Mouse (Mus musculus) NIH3T3 (cell line): Measurements from ENCODE around the gene Fry.
A peak's percentile ranks its signal among the peaks of the same experiment; 100 is the strongest.

Experiments
- DNase-seq: peaks from one replicate; pipeline ENCODE4 v3.0.0-alpha.2; 2012; ENCODE audit warnings: low read depth

Fry gene

DNA sequence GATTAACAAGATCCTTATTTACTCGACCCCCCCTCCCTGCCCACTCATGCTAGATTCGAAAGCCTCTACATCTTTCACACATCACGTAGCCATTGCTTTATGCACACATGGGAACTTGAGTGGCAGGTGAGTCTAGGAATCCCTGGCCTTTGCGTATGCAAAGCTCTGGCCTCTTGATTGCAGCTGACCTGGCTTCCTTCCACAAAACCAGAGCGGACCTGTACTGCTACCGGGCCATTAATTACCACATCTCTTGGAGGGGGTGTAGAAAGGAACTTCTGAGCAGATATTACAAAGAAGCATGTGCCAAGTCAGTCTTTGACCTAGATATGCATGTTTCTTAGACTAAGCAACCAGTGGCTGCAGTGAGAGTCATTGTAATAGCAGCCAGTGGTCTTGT lies 55.4 kb downstream of the Fry start:
- DNase-seq: no peak

DNA sequence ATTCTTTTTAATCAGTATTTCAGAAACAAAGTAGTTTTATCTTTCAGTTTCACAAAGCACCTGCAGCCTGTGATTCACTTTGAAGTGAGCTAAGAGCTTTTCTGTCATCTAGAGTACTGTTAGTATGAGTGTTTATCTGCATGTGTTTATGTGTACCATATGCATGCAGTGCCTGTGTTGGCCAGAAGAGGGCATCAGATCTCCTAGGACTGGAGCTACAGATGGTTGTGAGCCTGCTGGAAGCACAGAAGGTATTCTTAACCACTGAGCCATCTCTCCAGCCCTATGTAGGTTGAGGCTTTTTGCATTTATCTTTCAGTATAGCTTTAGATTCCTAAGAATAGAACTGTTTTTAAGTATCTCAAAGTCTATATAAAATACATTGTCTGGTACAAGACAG lies 56.5 kb downstream of the Fry start:
- no peak for DNase-seq

DNA sequence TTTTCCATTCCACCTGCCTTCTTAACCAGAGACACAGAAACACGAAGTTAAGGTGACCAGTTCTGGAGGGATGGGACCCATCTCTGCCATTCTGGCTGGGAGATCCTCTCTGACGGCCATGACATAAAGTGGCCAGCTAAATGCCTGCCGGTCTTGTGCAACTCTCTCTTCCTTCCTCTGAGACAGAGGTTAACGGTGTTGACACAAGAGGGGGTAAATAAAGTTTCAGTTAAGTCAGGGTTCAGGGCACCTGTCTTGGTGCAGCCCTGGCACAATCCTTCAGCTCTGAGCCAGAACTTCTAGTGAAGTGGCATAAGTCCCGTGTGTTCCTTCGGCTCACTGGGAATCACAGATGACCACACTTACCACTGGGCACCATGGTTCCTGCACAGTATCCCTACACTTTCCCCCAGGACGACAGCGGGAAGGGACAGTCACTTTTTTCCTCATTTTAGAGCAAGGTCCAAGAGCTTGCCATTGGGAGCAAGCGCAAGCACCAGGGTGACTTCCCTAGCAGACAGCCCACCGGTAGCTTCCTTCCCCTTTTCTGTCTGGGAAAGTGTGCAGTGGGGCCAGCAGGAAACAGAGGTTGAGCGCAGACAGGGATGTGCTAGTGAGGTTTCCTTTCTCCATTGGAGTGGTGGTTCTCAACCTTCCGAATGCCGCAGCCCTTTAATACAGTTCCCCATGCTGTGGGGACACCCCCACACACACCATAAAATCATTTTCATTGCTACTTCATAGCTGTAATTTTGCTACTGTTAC lies 58.0 kb downstream of the Fry start:
- no peak for DNase-seq

DNA sequence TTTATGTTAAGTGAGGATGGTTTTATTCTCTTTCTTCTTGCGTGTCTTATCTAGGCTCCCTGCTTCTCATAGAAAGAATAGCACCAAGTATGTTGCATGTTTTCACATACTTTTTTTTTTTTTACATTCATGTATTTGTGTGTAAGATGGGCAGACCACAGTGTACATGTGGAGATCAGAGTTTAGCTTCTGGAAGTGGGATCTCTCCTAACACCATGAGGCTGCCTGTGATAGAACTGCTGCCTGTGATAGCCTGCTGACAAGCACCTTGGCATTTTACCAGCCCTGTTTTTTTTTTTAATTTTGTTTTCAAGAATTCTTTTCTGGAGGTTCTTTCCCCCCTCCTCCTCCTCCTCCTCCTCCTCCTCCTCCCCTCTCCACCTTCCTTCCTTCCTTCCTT lies 59.3 kb downstream of the Fry start:
- no peak for DNase-seq

DNA sequence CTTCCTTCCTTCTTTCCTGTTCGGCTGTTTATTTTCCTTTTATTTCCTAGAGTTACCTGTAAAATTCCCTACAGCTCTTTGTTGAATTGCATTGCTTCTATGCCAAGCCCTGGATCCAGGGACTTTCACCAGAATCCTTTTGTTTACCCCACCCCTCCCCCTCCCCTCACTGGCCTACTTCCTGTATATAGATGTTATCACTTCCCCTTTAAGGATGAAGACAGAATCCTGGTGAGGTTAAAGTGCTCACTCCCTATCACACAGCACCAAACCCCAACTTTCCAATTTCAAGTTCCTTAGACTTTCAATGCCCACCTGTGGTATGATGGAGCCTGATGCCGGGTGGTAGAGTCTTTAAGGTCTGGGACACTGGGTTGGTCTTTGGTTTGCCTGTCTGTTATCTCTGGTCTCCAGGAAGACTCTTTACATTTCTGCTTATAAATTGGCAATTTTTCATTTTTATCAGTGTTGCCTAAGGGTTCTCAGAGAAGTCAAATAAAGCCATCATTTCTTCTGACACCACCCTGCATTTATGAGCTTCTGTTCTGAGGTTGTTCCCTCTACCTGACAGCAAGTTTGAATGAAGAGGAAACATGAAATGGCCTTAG lies 59.9 kb downstream of the Fry start:
- no peak for DNase-seq

DNA sequence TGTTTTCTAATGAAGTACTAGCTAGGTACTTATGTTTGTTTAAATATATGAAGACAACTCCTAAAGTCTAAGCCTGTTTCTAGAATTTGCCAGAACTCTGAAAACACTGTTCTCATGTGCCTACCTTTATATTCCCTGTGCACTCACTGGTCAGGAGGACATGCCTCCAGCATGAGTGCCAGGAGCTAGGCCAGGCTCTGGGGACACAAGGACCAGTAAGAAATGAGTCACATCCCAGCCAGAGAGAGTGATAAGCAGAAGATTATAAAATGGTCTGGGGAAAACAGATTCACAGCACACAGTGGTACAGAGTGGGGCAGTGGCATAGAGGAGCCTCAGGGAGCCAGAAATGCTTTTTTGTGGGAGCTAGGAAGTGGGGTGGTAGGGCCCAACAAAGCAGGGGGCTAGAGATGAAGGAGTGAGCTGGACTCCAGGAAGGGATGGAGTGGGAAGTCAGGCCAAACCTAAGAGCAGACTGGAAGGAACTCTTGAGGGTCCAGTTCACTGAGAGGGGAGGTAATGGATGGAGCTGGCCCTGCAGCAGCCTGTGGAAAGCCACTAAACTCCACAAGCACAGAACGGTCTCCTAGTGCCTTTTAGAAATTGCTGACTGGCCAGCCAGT lies 62.7 kb downstream of the Fry start:
- DNase-seq: no peak

DNA sequence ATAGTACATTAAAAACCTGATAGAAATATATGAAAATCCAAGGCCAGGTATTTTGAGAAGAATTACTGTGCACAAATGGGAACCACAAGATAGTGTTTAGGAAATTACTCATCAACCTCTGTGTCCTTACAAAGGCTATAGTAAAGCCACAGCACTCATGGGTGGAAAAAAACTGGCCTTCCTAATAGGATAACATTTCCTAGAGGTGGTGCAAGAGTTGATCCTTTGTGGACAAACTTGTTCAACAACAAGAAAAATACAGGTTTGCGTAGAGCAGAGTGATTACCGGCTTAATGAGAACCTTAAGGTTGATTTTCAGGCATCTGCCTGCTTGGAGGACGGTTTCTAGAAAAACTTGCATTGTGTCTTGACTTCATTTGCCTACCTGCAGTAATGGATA lies 66.5 kb downstream of the Fry start:
- DNase-seq: no peak

DNA sequence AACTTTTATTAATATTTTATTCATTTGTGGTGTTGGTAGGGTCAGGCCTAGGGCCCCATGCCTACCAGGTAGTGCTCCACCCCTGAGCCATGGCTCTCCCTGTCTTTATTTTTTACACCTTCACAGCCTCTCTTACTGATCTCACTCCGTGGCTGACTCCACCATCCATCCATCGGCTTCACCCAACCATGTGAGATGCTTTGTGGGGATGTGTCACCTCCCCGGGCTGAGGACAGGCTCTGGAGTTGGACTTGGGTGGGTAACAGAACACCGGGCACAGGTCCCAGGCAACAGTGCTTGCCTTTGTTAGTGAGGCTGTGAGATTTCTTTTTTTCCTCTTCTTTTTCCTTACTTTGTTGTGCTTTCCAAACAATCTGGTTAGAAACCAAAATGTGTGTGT lies 67.7 kb downstream of the Fry start:
- no peak for DNase-seq

DNA sequence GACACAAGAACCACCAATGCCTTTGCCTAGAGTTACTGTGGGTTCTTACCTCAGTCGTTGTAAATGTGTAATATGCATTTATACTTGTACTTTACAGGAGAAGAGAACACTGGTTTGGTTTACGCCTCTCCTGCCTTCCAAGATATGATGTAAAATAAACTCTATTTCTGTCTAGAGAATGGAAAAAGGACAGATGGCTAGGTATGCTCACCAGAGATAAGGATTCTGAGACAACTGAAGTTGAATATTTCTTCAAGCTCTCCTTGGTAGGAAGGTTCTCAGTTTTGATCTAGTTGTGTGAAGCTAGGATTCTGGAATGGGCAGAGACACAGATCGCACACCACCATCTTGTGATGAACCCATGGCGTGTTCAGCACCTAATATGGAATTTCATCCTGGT lies 68.2 kb downstream of the Fry start:
- no peak for DNase-seq

DNA sequence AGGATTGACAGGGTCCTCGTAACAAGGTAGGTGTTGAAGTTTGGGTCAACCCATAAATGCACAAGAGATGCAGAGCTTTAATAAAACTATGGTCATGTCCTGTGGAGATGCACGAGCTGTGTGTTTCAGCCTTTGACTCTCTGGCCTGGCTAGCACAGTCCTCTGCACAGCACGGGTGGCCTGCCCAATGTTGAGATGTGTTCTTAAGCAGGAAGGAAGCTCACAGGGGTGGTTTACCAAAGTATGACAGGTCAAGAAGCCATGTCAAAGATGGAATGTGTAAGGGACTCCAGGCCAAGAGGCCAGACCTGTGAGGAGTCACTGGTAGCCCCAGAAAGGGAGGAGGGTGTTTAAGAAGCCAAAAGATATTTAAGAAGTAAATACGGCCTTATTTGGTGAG lies 69.6 kb downstream of the Fry start:
- no peak for DNase-seq

DNA sequence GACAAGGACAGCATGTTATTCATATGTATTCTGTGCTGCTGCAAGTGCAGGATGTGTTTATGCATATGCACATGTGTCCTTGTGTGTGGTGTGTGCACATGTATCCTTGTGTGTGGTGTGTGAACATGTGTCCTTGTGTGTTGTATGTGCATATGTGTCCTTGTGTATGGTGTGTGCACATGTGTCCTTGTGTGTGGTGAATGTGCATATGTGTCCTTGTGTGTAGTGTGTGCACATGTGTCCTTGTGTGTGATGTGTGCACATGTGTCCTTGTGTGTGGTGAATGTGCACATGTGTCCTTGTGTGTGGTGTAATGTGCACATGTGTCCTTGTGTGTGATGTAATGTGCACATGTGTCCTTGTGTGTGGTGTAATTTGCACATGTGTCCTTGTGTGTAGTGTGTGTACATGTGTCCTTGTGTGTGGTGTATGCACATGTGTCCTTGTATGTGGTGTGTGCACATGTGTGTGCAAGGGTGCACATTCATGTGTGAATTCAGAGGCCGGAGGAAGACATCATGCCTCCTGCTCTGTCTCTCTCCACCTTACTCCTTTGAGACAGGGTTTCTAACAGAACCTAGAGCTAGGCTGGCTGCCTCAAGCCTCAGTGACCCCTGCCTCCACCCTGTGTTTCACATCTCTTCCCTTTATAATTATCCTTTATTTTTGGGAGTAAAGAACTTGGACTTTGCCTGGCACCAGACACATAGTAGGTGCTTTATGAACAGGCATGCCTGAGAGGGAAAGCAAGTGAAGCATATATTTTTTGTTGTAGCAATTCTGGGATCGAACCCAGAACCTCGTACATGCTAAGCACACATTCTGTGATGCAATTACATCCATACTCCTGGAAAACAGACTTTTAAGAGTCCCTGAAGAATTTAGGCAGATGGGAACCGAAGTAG lies 72.3 kb downstream of the Fry start:
- DNase-seq: no peak

DNA sequence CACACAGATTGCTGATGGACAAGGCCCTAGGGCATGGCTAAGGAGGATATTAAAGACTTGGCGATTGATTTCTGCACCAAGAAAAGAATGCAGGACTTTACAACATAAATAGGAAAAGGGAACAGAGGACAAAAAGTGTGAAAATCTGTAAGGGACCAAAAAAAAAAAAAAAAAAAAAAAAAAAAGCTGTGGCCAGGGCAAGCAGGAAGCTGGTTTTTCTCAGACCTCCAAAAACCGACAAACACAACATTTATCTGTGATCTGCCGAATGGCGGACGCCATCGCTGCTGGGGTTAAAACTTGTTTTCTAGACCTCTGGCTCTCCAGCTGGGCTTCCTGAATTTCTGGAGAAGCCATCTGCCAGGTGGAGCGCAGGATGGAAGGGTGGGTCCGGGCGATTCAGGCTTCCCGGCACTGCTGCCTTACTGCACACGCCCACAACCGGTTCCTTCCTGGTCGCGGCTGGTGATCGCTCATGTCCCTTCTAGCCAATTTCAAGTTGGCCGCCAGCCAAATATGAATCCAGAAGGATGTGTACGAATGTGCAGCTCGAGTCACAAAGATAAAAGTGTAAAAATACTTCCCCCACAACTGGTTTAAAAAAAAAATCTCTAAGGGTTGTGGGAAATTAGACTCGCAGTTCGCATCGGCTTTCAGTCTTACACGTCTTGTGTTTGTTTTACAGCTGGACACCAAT lies 77.2 kb downstream of the Fry start:
- DNase-seq: peak; percentile 8

DNA sequence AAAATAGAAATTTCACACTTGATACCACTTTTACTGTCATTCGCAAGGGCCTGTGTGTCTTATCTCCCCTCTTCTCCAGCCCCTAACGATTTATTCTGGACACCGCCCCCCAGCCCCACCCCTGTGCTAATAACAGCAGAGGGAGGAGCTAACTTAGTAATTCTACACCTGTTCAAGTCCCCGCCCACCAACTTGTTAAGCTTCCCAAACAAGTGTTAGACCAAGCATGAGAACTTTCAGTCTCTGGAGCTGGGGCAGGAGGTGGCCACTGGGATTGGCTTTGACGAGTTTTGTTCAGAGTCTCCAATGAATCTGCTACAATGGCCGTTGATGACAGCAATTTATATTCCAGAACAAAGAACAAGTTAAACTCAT lies 77.8 kb downstream of the Fry start:
- DNase-seq: no peak

DNA sequence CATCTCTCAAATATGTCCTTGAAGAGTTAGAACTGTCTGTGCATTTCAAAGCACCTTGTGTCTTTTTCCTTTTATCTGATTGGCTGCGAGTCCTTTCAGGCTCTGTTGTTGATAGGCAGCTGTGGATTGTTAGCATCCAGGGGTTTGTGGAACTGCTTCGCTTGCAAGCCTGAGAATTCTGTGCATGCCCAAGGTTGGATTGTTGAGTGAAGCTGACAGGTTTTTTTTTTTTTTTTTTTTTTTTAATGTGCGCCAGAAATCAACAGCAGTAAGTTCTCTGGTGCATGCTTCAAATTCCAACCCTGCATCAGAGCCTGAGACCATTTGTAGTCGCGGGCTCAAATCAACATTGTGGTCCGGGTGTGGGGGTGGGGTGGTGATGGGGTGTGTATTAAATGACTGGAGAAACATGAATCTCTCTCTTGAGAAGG lies 78.5 kb downstream of the Fry start:
- DNase-seq: no peak

DNA sequence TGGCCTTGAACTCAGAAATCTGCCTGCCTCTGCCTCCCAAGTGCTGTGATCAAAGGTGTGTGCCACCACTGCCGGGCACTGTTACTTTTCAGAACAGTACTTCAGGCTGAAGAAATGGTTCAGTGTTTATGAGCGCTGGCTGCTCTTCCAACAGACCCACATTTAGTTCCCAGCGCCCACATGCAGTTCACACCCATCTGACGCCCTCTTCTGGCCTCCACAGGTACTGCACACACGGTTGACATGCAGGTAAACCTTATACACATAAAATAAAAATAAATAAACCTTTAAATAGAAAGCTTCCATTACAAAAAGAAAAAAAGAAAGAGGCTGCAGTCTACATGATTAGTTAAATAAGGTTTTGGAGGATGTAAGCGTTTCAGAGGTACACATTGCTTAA lies 88.3 kb downstream of the Fry start:
- no peak for DNase-seq

DNA sequence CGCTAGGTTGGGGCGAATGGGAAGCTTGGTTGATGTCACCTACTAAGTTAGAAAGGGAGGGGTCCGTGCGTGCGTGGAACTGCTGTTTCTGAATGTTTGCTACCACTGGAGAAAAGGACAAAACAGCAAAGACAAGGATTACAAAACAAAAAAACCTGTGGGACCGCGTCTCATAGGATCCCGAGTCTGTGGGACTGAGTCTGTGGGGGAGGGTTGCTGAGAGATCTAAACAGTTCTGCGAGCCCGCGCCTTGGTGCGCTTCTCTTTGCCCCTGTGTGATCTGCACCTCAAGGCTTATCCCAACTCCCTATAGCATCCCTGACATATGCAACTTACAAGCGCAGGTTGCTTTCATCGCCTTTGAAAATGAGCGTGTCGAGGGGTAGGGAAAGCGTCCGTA lies 89.2 kb downstream of the Fry start:
- DNase-seq: no peak

DNA sequence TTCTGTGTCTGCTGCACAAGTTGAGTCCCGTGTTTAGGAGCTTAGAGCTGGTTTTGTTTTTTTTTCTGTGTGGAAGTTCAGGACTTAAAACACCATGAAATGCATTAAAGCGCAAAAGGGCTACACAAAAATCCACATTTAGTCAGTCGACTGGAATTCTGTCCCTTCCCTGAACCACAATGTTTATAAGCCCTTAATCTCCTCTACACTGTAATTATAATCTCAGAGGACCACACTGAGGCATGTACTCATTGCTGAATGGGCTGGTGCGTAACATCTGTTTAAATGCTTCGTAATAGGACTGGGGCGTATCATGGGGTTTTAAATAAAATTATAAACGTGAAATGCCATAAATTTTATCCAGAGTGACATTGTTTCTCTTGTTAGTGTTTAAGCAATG lies 89.6 kb downstream of the Fry start:
- no peak for DNase-seq

DNA sequence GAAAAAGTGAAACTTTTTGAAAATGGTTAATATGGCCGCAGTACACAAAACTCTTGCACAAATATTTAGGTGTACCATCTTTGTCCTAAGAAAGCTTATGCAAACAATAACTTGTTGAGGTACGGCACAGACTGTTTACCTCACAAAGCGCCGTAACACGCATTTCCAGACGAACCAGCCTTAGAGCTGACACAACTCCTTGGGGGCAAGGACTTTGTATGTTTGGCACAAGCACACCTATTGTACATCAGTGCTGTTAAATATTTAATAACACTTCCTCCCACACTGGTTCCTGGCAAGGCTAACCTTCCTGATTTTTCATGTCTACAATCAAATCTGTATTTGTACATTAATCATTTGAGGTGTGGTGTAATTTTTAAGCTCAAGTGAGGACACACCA lies 95.6 kb downstream of the Fry start:
- DNase-seq: no peak

DNA sequence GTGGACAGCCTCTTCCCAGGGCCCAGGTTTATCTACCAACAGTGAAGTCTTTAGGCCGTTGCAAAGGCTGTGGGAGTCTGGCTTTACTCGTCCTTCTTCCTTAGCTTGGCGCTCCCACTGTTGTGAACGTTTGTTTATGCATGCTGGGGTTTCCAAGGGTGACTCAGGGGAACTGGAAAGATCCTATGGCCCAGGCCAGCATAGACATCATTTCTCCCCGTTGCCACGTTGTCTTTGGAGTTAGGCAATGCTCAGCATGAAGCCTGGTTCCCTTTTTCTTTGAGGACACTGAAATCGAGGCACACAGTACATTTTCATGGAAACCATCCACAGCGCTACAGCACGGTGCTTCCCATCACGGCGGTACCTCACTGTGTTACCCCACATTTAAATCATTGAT lies 97.6 kb downstream of the Fry start:
- DNase-seq: no peak

DNA sequence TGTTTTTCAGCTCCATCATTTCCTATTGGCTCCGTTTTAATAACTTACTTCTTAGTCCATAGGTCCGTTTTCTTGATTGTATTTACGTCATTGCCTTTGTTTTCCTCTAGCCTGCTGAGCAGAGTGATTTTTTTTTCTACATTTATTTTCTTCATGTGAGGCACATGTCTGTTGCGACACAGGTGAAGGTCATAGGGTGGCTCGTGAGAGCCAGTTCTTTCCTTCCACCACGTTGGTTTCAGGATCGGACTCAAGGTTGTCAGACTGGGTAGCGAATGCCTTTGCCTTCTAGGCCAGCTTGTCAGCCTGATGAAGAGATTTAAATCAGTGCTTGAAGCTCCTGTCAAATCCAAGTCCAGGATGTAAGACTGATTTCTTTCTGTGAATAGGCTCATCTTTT lies 101.0 kb downstream of the Fry start:
- DNase-seq: no peak

DNA sequence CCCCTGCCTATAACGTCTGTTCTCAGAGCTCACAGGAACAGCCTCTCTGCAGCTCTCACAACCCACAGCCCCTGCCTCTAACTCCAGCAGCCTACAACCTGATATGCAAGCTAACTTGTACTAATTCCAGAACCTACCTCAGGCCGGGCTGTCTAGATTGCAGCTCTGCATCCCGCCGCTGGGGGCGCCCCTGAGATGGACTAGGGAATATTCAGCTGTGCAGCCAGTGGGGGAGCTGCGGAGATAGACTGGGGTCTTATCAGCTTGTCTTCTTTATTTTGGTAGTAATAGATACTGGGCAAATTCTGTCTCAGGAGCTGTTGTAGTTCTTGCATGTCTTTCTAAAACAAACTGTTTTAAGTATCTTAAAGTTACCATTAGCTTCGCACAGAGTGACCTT lies 101.9 kb downstream of the Fry start:
- peak; percentile 6 for DNase-seq

DNA sequence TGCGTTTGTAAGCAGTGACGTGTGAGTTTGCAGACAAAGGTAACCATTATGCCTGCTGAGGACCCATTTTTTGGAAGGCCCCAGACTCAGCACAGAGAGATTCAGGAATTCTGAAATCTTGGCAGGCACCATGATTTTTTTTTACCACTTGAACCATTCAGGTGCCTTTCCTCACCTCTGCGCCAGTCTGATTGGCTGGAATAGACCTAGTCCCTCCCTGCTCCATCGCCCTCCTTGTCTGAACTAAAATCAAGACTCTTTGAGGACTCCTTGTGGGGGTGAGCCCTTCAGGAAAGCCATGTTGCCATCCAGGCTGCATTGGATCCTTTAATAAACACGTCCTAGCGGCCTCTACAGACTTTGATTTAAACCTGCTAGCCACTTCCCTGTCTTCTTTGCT lies 103.4 kb downstream of the Fry start:
- no peak for DNase-seq
